In the genomic region with DNA sequence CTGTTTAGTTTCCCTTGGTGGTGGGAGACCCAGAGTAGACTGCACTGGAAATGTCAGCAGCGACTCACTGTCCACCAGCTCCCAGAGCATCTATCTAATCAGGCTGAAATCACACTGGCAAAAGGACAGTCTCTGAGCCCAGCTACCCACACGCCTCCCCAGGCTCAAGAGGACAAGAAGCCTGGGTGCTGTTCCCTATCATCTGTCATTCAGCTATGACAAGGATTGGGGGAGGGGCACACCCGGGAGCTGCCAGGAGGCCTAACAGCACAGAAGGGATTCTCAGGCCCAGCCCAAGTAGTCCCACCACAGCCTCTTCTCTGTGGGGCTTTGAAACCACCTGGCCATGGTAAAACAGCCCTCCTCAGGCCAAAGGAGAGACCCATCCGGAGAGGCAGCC, we compare ENCODE assay signal across 12 mouse cellular contexts. TPM values are rescaled to one million over a fixed set of nuclear protein-coding genes. Genes with fewer than 3 reads are reported as not detected.
DNase-seq lines count a peak whose midpoint lies in the region; ATAC-seq and TF ChIP-seq lines count a peak whose summit lies in the region.
"Had no signal": no experiment of that assay in that cellular context is flagged by ENCODE, and none has a peak within 500 bp of the region (broad histone marks: within the 10 kb centered on the region; RNA-seq: fewer than 3 reads in every experiment).

No protein-coding gene starts in this region.

- ATAC-seq in heart, embryonic 12.5 days (ENCODE audit: insufficient number of reproducible peaks, low FRiP score): no peak
- ATAC-seq in midbrain, embryonic 12.5 days (ENCODE audit: low FRiP score, low read depth): no peak
- no peak for ATAC-seq in midbrain, embryonic 14.5 days (ENCODE audit: low FRiP score, low TSS enrichment)
- ATAC-seq in midbrain, postnatal 0 days (ENCODE audit: low FRiP score): no peak
- ATAC-seq: inflammation-experienced regulatory T-cells, adult 6 months had no signal

- H3K9me3 ChIP-seq in heart, embryonic 12.5 days (replicated peaks): peaks cover 9% of the 10 kb centered on the region; the same call in 1 of the 2 replicates
- no peaks in the 10 kb centered on the region for H3K9me3 ChIP-seq in midbrain, embryonic 12.5 days
- H3K9me3 ChIP-seq in midbrain, embryonic 14.5 days (ENCODE audit: control insufficient read depth, low read length): no peaks in the 10 kb centered on the region
- no peaks in the 10 kb centered on the region for H3K9me3 ChIP-seq in midbrain, postnatal 0 days (ENCODE audit: low read length)
- H3K9me3 ChIP-seq: embryonic facial prominence, embryonic 12.5 days; stomach, embryonic 15.5 days had no signal

- peaks cover 26% of the 10 kb centered on the region; the same call in 1 of the 2 replicates for H3K27me3 ChIP-seq in heart, embryonic 12.5 days (replicated peaks)
- H3K27me3 ChIP-seq in midbrain, embryonic 12.5 days: no peaks in the 10 kb centered on the region
- H3K27me3 ChIP-seq in midbrain, embryonic 14.5 days (ENCODE audit: control insufficient read depth, insufficient read depth, low read length): no peaks in the 10 kb centered on the region
- no peaks in the 10 kb centered on the region for H3K27me3 ChIP-seq in midbrain, postnatal 0 days (ENCODE audit: insufficient read depth, low read length)
- H3K27me3 ChIP-seq: embryonic facial prominence, embryonic 12.5 days; stomach, embryonic 15.5 days had no signal

- no peak for DNase-seq in heart, adult 9 months (ENCODE audit: low spot score in 2 of 2)
- DNase-seq in midbrain, embryonic 14.5 days: no peak
- peak; percentile 55 to 59 for DNase-seq in heart, postnatal 10 days
- peak; percentile 55 for DNase-seq in yolk sac, embryonic 10.5 days (ENCODE audit: low spot score)
- DNase-seq in midbrain, postnatal 0 days (ENCODE audit: low spot score): no peak
- DNase-seq: cerebellum, adult 18-20 months; right cerebral cortex, adult 18-20 months had no signal

- intact Hi-C loops in heart, postnatal 10 days (cut with DNase I): no loop called here

- no peak overlapping the region for H3K4me3 ChIP-seq in heart, embryonic 12.5 days
- no peak overlapping the region for H3K4me3 ChIP-seq in midbrain, embryonic 12.5 days
- H3K4me3 ChIP-seq in midbrain, embryonic 14.5 days (replicated peaks; ENCODE audit: low read depth, low read length): no peak overlapping the region
- H3K4me3 ChIP-seq in midbrain, postnatal 0 days (ENCODE audit: low read depth, low read length): no peak overlapping the region
- H3K4me3 ChIP-seq: embryonic facial prominence, embryonic 12.5 days; stomach, embryonic 15.5 days had no signal

- H3K36me3 ChIP-seq in heart, embryonic 12.5 days: peaks cover 4% of the 10 kb centered on the region; the same call in 1 of the 2 replicates
- 0 out of 2 replicates have a peak, but pooled peaks cover 9% of the 10 kb centered on the region for H3K36me3 ChIP-seq in midbrain, embryonic 12.5 days
- H3K36me3 ChIP-seq in midbrain, embryonic 14.5 days (ENCODE audit: control insufficient read depth, insufficient read depth, low read length): no peaks in the 10 kb centered on the region
- no peaks in the 10 kb centered on the region for H3K36me3 ChIP-seq in midbrain, postnatal 0 days (ENCODE audit: insufficient read depth, low read length)
- H3K36me3 ChIP-seq: stomach, embryonic 15.5 days had no signal

- 20% methylated on average over 4 of the region's 4 CpGs for WGBS in heart, embryonic 12.5 days
- 60% methylated on average over 4 of the region's 4 CpGs for WGBS in midbrain, embryonic 12.5 days
- WGBS in midbrain, embryonic 14.5 days: 58% methylated on average over 4 of the region's 4 CpGs
- WGBS in midbrain, postnatal 0 days: 63% methylated on average over 4 of the region's 4 CpGs

- peak overlapping the region; percentile 2; the same call in 1 of the 2 replicates for H3K4me2 ChIP-seq in heart, embryonic 12.5 days
- no peak overlapping the region for H3K4me2 ChIP-seq in midbrain, embryonic 12.5 days (replicated peaks)
- H3K4me2 ChIP-seq in midbrain, embryonic 14.5 days (ENCODE audit: low read length): no peak overlapping the region
- H3K4me2 ChIP-seq in midbrain, postnatal 0 days (ENCODE audit: low read depth, low read length, poor library complexity, severe bottlenecking): no peak overlapping the region
- H3K4me2 ChIP-seq: embryonic facial prominence, embryonic 12.5 days; stomach, embryonic 15.5 days had no signal

- no peak overlapping the region for H3K9ac ChIP-seq in heart, embryonic 12.5 days
- H3K9ac ChIP-seq in midbrain, embryonic 12.5 days (replicated peaks): no peak overlapping the region
- no peak overlapping the region for H3K9ac ChIP-seq in midbrain, embryonic 14.5 days (replicated peaks; ENCODE audit: low read length)
- H3K9ac ChIP-seq in midbrain, postnatal 0 days (replicated peaks; ENCODE audit: low read length, poor library complexity, severe bottlenecking): no peak overlapping the region
- H3K9ac ChIP-seq: embryonic facial prominence, embryonic 12.5 days; stomach, embryonic 15.5 days had no signal

- H3K4me1 ChIP-seq in heart, embryonic 12.5 days (replicated peaks): peaks cover 54% of the 10 kb centered on the region
- peaks cover 64% of the 10 kb centered on the region for H3K4me1 ChIP-seq in midbrain, embryonic 12.5 days
- peaks cover 52% of the 10 kb centered on the region for H3K4me1 ChIP-seq in midbrain, embryonic 14.5 days (ENCODE audit: control insufficient read depth, insufficient read depth, low read length)
- 0 out of 2 replicates have a peak, but pooled peaks cover 3% of the 10 kb centered on the region for H3K4me1 ChIP-seq in midbrain, postnatal 0 days (ENCODE audit: insufficient read depth, low read length)

- peak overlapping the region; percentile 49; the same call in 1 of the 2 replicates for H3K27ac ChIP-seq in heart, embryonic 12.5 days (ENCODE audit: poor library complexity, severe bottlenecking)
- 0 out of 2 replicates have a peak overlapping the region, but pooled peaks have one; percentile 16 for H3K27ac ChIP-seq in midbrain, embryonic 12.5 days (replicated peaks)
- no peak overlapping the region for H3K27ac ChIP-seq in midbrain, embryonic 14.5 days (replicated peaks; ENCODE audit: low read depth, low read length)
- H3K27ac ChIP-seq in midbrain, postnatal 0 days (ENCODE audit: low read depth, low read length): no peak overlapping the region
- H3K27ac ChIP-seq: embryonic facial prominence, embryonic 12.5 days had no signal

- no peak for TF ChIP-seq CTCF in midbrain, postnatal 0 days (IDR thresholded peaks at IDR 0.05)

RNA-seq across cellular contexts. Expression of a gene that starts 36.1 kb away (rescaled TPM):
- polyA plus RNA-seq in heart, embryonic 12.5 days (2016; fragmentation: Nextera tagmentation; extraction: Ambion mirVana): 4.5 and 5.4 TPM in 2 replicates
- polyA plus RNA-seq in midbrain, embryonic 12.5 days (2016; fragmentation: Nextera tagmentation; extraction: Ambion mirVana): 24.1 and 27.6 TPM in 2 replicates
- polyA plus RNA-seq in midbrain, embryonic 14.5 days (2014; fragmentation: Nextera tagmentation; extraction: Ambion mirVana): 14.1 and 16.4 TPM in 2 replicates
- 10 to 100 TPM; 13.1 to 14.4 TPM for total RNA-seq in heart, postnatal 10 days (2021)
- total RNA-seq in midbrain, postnatal 0 days (2014; rRNA removed): 33.6 and 34.8 TPM in 2 replicates
- 6.4 TPM in 2 replicates for polyA plus RNA-seq in midbrain, postnatal 0 days (2015; fragmentation: Nextera tagmentation; extraction: Ambion mirVana)

RNA-seq across cellular contexts. Expression of a gene that starts 51.3 kb away (rescaled TPM):
- 2.9 and 3.2 TPM in 2 replicates for polyA plus RNA-seq in heart, embryonic 12.5 days (2016; fragmentation: Nextera tagmentation; extraction: Ambion mirVana)
- polyA plus RNA-seq in midbrain, embryonic 12.5 days (2016; fragmentation: Nextera tagmentation; extraction: Ambion mirVana): 16.7 and 17.3 TPM in 2 replicates
- polyA plus RNA-seq in midbrain, embryonic 14.5 days (2014; fragmentation: Nextera tagmentation; extraction: Ambion mirVana): 37.8 and 45.1 TPM in 2 replicates
- total RNA-seq in heart, postnatal 10 days (2021): 1 to 10 TPM; 1.1 to 2.1 TPM
- total RNA-seq in midbrain, postnatal 0 days (2014; rRNA removed): 32.9 and 44.2 TPM in 2 replicates
- 42.5 and 47.4 TPM in 2 replicates for polyA plus RNA-seq in midbrain, postnatal 0 days (2015; fragmentation: Nextera tagmentation; extraction: Ambion mirVana)
- polyA plus RNA-seq: inflammation-experienced regulatory T-cells, adult 6 months had no signal

Comparison
In these comparisons a context has a peak if more than half of its experiments do, and no peak if none do; other contexts are left out.
1. H3K27ac ChIP-seq: peak in heart, embryonic 12.5 days (single experiment) and midbrain, embryonic 12.5 days (single experiment); none in midbrain, embryonic 14.5 days (single experiment) and midbrain, postnatal 0 days (single experiment).
2. DNase-seq: peak in heart, postnatal 10 days (2 of 2) and yolk sac, embryonic 10.5 days (single experiment); none in heart, adult 9 months (0 of 2), midbrain, embryonic 14.5 days (single experiment) and midbrain, postnatal 0 days (single experiment).